Mouse (Mus musculus) liver, embryonic 14.5 days (tissue): ENCODE measurements around the gene Ifi209.

Experiments used
- CTCF ChIP-seq: IDR thresholded peaks from 2 replicates; pipeline ENCODE4 v1.5.1; 2016; ENCODE audit warnings: antibody characterized with exemption, low read depth, control low read depth
- EP300 ChIP-seq: IDR thresholded peaks from 2 replicates; pipeline ENCODE4 v1.6.1; 2016; ENCODE audit warnings: antibody characterized with exemption, low read depth

DNA sequence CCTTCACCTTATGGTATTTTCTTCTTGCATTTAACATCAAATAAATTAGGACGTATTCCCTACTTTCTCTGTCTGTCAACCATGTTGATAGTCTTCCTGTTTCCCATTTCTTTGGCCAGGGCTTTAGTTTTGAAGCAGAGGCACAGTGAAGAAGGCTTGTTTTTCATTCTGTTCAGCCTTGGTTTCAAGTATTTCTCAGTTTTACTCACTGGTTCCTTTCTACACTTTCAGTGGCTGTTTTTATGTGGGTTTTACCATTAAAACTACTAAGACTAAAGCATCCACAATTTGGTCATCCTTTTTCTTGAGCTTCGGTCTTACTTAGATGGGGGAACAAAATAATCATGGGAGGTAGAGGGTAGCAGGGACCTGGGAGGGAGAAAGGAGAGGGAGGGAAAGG is 6.7 kb upstream of the Ifi209 start:
- TF ChIP-seq CTCF: no peak
- TF ChIP-seq EP300: no peak
